Mouse (Mus musculus) megakaryocyte, embryonic 14.5 days (primary cell): ENCODE data around the gene Htr5b.

ENCODE experiments used
- FLI1 ChIP-seq: IDR thresholded peaks from 2 replicates; pipeline ENCODE4 v1.6.1; 2012; ENCODE audit warnings: low read length, inconsistent platforms, mixed read lengths
- GATA1 ChIP-seq: IDR thresholded peaks from 3 replicates; pipeline ENCODE4 v1.6.1; 2012; ENCODE audit warnings: mixed read lengths, low read length, inconsistent platforms, borderline replicate concordance

GRCm38 (mm10) chr1:121460077-121460476 is 68.2 kb downstream of the Htr5b start:
- TF ChIP-seq GATA1 (no peak), FLI1 (no peak)
